Mouse (Mus musculus): ENCODE data around the gene C130073F10Rik.
"Not testable (repeated sequence)": the region's sequence is repeated elsewhere in the genome, so short reads cannot be mapped to it uniquely, and the experiment has no call there.

Gene C130073F10Rik

DNA sequence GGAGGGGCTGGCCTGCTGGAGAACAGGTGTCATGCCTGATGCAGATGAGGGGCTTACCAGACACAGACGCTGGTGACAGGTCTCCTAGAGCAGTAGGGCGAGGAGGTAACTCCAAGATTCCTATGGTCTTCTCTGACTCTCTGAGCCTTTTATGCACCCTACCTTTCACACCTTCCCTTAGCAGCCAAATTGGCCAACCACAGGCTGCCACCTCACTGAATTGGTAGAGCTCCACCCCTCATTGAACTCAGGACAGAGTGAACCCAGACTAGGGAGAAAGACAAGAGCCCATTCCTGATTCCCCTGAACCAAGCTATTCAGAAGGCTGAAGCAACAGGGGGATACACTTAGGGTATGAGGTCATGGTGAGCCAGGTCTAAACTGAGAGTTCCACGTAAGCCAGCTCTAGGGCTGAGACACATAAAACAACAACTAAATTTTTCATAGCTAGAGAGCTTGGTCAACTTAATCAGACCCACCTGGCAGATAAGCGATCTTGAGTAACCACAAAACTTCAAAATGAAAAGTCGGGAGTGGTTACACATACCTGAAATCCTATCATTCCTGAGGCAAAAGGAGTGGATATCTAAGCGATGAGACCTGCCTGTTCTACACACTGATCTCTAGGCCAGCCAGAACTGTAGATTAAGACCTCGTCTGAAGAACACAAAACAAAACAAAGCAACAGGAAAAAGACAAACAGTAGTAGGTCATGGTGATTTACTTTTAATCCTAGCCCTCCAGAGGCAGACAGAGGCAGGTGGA is at the start of gene C130073F10Rik:
TSS of gene C130073F10Rik (minus strand) at position 134 of the 765 bp plus-strand sequence.
- DNase-seq = no peak

DNA sequence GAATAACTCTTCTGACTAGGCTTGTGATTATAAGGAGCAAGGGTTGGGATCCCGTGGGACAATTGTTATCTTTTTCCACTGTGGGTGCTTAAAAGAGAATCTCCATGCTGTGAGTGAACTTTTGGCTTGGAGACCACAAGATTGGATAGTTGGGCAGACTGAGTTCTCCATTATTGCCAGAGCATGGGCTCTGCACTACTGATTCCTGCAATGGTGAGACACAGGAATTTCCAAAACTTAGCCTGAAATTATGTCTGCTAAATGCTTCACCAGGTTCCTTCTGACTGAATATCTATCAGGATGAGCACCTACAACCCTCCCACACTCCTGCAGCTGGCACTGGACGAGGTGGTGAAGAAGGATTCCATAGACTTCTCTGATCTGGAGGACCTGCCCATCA is 46.5 kb upstream of the C130073F10Rik start, which contains the start of gene Gm12794:
TSS of gene Gm12794 (plus strand) at position 301 of the 400 bp plus-strand sequence.
- DNase-seq = not testable (repeated sequence)

DNA sequence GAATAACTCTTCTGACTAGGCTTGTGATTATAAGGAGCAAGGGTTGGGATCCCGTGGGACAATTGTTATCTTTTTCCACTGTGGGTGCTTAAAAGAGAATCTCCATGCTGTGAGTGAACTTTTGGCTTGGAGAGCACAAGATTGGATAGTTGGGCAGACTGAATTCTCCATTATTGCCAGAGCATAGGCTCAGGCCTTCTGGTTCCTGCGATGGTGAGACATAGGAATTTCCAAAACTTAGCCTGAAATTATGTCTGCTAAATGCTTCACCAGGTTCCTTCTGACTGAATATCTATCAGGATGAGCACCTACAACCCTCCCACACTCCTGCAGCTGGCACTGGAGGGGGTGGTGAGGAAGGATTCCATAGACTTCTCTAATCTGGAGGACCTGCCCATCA is 15.2 kb upstream of the C130073F10Rik start, which contains the start of gene Gm12800:
TSS of gene Gm12800 (plus strand) at position 301 of the 400 bp plus-strand sequence.
- DNase-seq = not testable (repeated sequence)

DNA sequence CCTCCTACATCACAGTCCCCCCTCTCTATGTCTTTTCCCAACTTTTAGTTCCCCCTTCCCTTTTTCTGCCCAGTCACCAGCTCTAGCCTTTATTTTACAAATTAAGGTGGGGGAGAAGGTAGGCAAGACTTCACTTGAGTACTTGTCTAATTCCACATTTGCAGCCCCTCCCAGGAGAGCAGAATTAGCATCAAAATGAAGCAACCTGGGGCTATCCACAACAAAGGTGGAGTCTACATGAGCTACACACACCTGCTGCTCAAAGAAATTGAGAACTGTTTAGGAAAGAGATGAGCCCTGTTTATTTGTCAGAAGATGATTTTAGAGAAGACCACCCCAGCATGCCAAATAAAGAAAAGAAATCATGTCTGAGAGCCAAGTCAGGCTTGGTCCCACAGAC is 4.2 kb downstream of the C130073F10Rik start:
- no peak for DNase-seq

DNA sequence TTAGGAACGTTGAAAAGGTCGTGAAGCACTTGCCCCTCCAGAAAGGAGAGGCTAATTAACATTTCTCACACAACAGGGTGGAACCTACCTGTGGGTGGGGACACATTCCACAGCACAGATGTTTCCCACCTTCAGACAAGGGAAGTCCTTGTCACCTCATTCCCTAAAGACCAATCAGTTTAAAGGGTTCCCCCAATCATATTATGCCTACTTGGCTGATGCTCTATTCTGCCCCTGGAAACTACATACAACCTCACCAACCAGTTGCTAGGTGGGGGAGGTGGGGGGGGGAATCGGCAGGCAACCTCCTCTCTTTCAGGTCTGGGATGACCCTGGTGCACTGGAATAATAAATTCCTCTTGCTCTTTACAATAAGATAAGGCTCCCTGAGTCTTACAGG is 9.9 kb downstream of the C130073F10Rik start:
- DNase-seq = no peak

DNA sequence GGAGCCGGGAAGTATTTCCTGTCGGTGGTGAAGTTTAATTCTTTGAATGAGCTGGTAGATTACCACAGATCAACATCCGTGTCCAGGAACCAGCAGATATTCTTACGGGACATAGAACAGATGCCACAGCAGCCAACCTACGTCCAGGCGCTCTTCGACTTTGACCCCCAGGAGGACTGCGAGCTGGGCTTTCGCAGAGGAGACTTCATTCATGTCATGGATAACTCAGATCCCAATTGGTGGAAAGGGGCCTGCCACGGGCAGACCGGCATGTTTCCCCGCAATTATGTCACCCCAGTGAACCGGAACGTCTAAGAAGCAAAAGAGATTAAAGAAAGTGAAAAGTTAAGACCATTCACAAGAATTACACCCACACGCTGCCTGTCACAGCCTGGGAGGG is 17.9 kb downstream of the C130073F10Rik start:
- DNase-seq = not testable (repeated sequence)

DNA sequence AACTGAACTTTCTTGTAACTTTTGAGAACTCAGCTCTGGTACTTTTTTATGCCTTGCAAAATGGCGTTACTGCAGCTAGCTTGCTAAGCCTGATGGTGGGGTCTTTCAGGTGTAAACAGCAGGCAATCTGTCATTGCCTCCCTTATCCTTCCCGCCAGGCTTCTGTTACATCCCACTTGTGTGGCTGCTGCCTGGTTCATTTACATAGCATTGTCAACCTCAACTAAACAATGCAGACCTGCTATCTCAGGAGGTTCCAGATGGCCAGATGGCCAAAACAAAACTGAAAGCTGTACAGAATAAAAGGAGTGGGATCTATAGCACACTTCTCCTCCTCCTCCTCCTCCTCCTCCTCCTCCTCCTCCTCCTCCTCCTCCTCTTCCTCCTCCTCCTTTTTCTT is 21.6 kb downstream of the C130073F10Rik start:
- not testable (repeated sequence) for DNase-seq

DNA sequence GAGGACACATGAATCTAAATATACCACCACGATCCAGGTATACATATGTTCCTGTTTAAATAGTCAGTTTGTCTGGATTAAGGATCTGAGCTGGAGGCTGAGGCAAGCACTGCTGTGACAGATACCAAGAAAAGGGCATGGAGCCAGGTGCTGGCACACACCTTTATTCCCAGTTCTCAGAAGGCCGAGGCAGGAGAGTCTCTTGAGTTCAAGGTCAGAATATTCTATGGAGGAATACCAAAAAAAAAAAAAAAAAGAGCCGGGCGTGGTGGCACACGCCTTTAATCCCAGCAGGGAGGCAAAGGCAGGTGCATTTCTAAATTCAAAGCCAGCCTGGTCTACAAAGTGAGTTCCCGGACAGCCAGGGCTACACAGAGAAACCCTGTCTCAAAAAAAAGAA is 31.3 kb downstream of the C130073F10Rik start:
- DNase-seq = no peak

DNA sequence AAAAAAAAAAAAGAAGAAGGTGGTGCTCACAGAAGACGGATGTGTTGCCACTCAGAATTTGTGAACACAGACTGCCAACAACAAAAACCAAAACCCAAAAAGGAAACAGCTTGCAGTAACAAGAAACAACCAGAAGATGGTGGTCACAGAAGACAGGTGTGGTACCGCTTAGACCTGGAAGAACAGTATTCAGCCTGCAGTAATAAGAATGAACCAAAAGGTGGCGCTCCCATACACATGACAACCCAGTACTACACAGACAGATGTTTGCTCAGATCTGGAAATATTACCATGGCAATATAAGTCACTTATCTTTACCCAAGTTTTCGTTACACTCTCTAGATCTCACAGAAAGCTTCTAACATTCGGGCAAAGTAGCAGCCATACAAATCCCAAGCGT is 32.7 kb downstream of the C130073F10Rik start:
- DNase-seq = peak; percentile 21

DNA sequence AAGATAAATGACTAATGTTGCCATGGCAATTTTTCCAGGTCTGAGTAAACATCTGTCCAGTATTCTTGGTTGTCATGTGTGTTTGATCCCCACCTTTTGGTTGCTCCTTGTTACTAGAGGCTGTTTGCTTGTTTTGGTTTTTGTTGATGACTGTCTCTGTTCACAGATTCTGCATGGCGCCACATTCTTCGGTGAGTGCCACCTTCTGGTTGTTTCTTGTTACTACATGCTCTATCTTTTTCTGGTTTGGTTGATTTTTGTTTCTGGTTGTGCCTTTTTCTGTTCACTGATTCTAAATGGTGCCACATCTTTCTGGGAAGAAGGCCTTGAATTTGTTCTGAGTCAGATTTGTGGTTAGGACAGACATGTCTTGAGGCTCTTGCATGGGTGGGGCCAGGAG is 42.7 kb downstream of the C130073F10Rik start:
- no peak for DNase-seq

DNA sequence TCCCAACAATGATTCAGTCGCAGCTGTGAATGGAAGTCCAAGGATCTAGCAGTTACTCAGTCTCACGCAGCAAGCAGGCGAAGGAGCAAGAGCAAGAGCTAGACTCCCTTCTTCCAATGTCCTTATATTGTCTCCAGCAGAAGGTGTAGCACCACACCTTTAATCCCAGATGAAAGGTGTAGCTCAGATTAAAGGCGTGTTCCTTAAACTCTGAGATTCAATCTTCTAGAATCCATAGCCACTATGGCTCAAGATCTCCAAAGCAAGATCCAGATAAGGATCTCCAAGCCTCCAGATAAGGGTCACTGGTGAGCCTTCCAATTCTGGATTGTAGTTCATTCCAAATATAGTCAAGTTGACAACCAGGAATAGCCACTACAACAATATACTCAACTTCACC is 49.7 kb downstream of the C130073F10Rik start, which contains the start of gene B020004J07Rik:
TSS of gene B020004J07Rik (minus strand) at position 101 of the 400 bp plus-strand sequence.
- not testable (repeated sequence) for DNase-seq

All from lung, postnatal 10 days (tissue).